Mouse (Mus musculus): ENCODE measurements around the gene Efna4. TPM values are rescaled to one million over a fixed set of nuclear protein-coding genes. Genes with fewer than 3 reads are reported as not detected.
A peak's percentile ranks its signal among the peaks of the same experiment; 100 is the strongest.

Gene Efna4
- total RNA-seq, 2 experiments from 2014 or later = 0.56 to 0.62 TPM

- no peak for DNase-seq
These were observed 23.8 kb upstream of the Efna4 start, which contains the start of gene Dcst2 for GRCm38 (mm10) chr3:89361675-89362074. Gene Dcst2, plus strand, starts transcription at chr3:89361975.

- no peak for DNase-seq
These were observed 22.4 kb upstream of the Efna4 start for GRCm38 (mm10) chr3:89360237-89360636.

GRCm38 (mm10) chr3:89359630-89360029 lies 21.8 kb upstream of the Efna4 start:
- no peak for DNase-seq

GRCm38 (mm10) chr3:89356029-89356428 lies 18.2 kb upstream of the Efna4 start:
- no peak for DNase-seq

- DNase-seq = no peak
These were observed 17.7 kb upstream of the Efna4 start for GRCm38 (mm10) chr3:89355512-89355902.

GRCm38 (mm10) chr3:89354816-89355511 lies 17.1 kb upstream of the Efna4 start:
- peak; percentile 81 to 86 for DNase-seq

GRCm38 (mm10) chr3:89351271-89351670 lies 13.4 kb upstream of the Efna4 start:
- DNase-seq = no peak

GRCm38 (mm10) chr3:89349869-89350501 lies 12.2 kb upstream of the Efna4 start, which contains the start of gene Adam15:
Gene Adam15, minus strand, starts transcription at chr3:89349996.
- DNase-seq = peak; percentile 90 to 91

GRCm38 (mm10) chr3:89348911-89349868 lies 11.4 kb upstream of the Efna4 start:
- no peak for DNase-seq

GRCm38 (mm10) chr3:89347916-89348315 lies 10.1 kb upstream of the Efna4 start:
- DNase-seq = no peak

- DNase-seq = no peak
These were observed 9.2 kb upstream of the Efna4 start for GRCm38 (mm10) chr3:89346815-89347540.

GRCm38 (mm10) chr3:89343279-89343678 lies 5.5 kb upstream of the Efna4 start:
- no peak for DNase-seq

- DNase-seq = no peak
These were observed 4.0 kb upstream of the Efna4 start for GRCm38 (mm10) chr3:89341794-89342193.

GRCm38 (mm10) chr3:89340465-89340864 lies 2.6 kb upstream of the Efna4 start:
- DNase-seq = peak; percentile 78 to 84

- peak in 1 of 2 experiments; percentile 56 for DNase-seq
These were observed 1.6 kb upstream of the Efna4 start for GRCm38 (mm10) chr3:89339416-89339815.

- no peak for DNase-seq
These were observed 637 bp downstream of the Efna4 start for GRCm38 (mm10) chr3:89337062-89337720.

GRCm38 (mm10) chr3:89336529-89336928 lies 1.3 kb downstream of the Efna4 start:
- no peak for DNase-seq

GRCm38 (mm10) chr3:89333053-89333452 lies 4.8 kb downstream of the Efna4 start:
- DNase-seq = no peak

GRCm38 (mm10) chr3:89332476-89332875 lies 5.4 kb downstream of the Efna4 start:
- no peak for DNase-seq

- no peak for DNase-seq
These were observed 5.8 kb downstream of the Efna4 start for GRCm38 (mm10) chr3:89332013-89332412.

GRCm38 (mm10) chr3:89331561-89331960 lies 6.3 kb downstream of the Efna4 start:
- no peak for DNase-seq

GRCm38 (mm10) chr3:89330948-89331347 lies 6.9 kb downstream of the Efna4 start:
- no peak for DNase-seq
